Mouse (Mus musculus) B cell, adult 67 days (primary cell): ENCODE measurements around the gene Gm17584. TPM values are rescaled to one million over a fixed set of nuclear protein-coding genes. Genes with fewer than 3 reads are reported as not detected.

Experiments
- total RNA-seq, 2 experiments: library from RNA; stranded (reverse); gene quantifications; 4 replicates each; pipeline ENCODE4 v1.2.4; 2023

Gene Gm17584
- total RNA-seq = not detected

DNA sequence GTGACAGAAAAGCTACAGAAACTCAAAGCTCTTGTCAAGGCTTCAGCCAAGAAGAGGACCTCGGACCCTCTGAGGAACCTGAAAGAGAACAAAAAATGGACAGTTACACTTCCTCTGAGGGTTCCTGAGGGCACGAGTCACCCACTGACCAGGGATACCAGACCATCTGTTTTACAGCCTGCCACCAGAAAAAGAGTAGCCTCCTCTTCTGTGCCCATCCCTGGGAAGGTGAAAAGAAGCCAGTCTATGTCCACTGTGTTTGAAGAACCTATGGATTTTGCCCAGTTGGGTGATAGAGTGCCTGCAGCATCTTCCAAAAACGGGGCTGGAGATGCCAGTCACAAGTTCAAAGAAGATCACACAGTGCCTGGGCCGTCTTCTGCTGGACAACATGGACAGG, at the start of gene Gm17584:
TSS of gene Gm17584 (plus strand) at position 301 of the 400 bp plus-strand sequence.

Other genes with a start within 250 kb of the Gm17584 start
- not detected for gene Gm17469, start 129.3 kb downstream of the Gm17584 start, total RNA-seq